Mouse (Mus musculus): Measurements from ENCODE around the gene Dynlt1f.
"Not testable (repeated sequence)": the region's sequence is repeated elsewhere in the genome, so short reads cannot be mapped to it uniquely, and the experiment has no call there.

Dynlt1f gene

GRCm38 (mm10) chr17:6655567-6656281, at the start of gene Dynlt1f:
Dynlt1f (minus strand) TSS chr17:6655900.
- DNase-seq, result peak; percentile 69

- not testable (repeated sequence) for DNase-seq
Measured at GRCm38 (mm10) chr17:6703381-6704270, 47.9 kb upstream of the Dynlt1f start.

GRCm38 (mm10) chr17:6702625-6703221, 47.0 kb upstream of the Dynlt1f start:
- not testable (repeated sequence) for DNase-seq

GRCm38 (mm10) chr17:6700077-6700476, 44.4 kb upstream of the Dynlt1f start:
- not testable (repeated sequence) for DNase-seq

- not testable (repeated sequence) for DNase-seq
Measured at GRCm38 (mm10) chr17:6699502-6699901, 43.8 kb upstream of the Dynlt1f start.

GRCm38 (mm10) chr17:6697224-6697775, 41.6 kb upstream of the Dynlt1f start:
- peak; percentile 69 for DNase-seq

GRCm38 (mm10) chr17:6696521-6696920, 40.8 kb upstream of the Dynlt1f start:
- DNase-seq, result not testable (repeated sequence)

- DNase-seq, result not testable (repeated sequence)
Measured at GRCm38 (mm10) chr17:6695712-6696111, 40.0 kb upstream of the Dynlt1f start.

GRCm38 (mm10) chr17:6691596-6691995, 35.9 kb upstream of the Dynlt1f start:
- DNase-seq, result peak; percentile 92

GRCm38 (mm10) chr17:6689344-6689743, 33.6 kb upstream of the Dynlt1f start:
- DNase-seq, result peak; percentile 35

- DNase-seq, result not testable (repeated sequence)
Measured at GRCm38 (mm10) chr17:6686299-6686971, 30.7 kb upstream of the Dynlt1f start.

GRCm38 (mm10) chr17:6685288-6685818, 29.7 kb upstream of the Dynlt1f start:
- DNase-seq, result not testable (repeated sequence)

GRCm38 (mm10) chr17:6684464-6685287, 29.0 kb upstream of the Dynlt1f start:
- not testable (repeated sequence) for DNase-seq

GRCm38 (mm10) chr17:6683702-6684101, 28.0 kb upstream of the Dynlt1f start:
- DNase-seq, result not testable (repeated sequence)

GRCm38 (mm10) chr17:6681721-6682120, 26.0 kb upstream of the Dynlt1f start:
- DNase-seq, result not testable (repeated sequence)

- DNase-seq, result not testable (repeated sequence)
Measured at GRCm38 (mm10) chr17:6678063-6678462, 22.4 kb upstream of the Dynlt1f start.

- not testable (repeated sequence) for DNase-seq
Measured at GRCm38 (mm10) chr17:6674297-6674696, 18.6 kb upstream of the Dynlt1f start.

- not testable (repeated sequence) for DNase-seq
Measured at GRCm38 (mm10) chr17:6668522-6668921, 12.8 kb upstream of the Dynlt1f start.

- not testable (repeated sequence) for DNase-seq
Measured at GRCm38 (mm10) chr17:6665389-6665788, 9.7 kb upstream of the Dynlt1f start.

GRCm38 (mm10) chr17:6662840-6663239, 7.1 kb upstream of the Dynlt1f start:
- DNase-seq, result not testable (repeated sequence)
